Mouse (Mus musculus) skeletal muscle tissue, postnatal 0 days (tissue): ENCODE measurements around the gene Apol7a. TPM values are rescaled to one million over a fixed set of nuclear protein-coding genes. Genes with fewer than 3 reads are reported as not detected.

Experiments used
- polyA plus RNA-seq: library from polyadenylated mRNA; unstranded; fragments of >200 nt; fragmentation: Nextera tagmentation; extraction: Ambion mirVana; gene quantifications from 2 replicates; pipeline ENCODE4 v1.2.1, GENCODE M21; 2015

Gene Apol7a
- polyA plus RNA-seq: not detected in 2 replicates

DNA sequence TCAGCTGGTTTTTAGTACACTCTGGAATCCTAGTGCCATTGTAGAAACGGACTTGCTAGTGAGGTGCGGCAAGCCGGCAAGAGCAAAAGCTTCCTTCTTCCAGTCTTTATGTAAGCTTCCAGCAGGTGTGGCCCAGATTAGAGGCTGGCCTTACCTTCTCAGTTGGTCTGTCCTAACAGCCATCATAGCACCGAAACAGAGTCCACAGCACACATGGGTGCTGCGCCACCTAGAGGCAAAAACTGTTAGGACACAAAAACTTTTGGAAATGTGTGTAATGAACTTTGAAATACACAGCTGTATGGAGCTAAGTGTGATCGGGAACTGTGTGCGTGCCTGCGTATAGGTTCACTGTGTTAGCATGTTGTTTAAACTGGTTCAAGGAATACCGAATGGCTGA is at the start of gene Apol7a:
TSS of gene Apol7a (minus strand) at position 84 of the 400 bp plus-strand sequence.

DNA sequence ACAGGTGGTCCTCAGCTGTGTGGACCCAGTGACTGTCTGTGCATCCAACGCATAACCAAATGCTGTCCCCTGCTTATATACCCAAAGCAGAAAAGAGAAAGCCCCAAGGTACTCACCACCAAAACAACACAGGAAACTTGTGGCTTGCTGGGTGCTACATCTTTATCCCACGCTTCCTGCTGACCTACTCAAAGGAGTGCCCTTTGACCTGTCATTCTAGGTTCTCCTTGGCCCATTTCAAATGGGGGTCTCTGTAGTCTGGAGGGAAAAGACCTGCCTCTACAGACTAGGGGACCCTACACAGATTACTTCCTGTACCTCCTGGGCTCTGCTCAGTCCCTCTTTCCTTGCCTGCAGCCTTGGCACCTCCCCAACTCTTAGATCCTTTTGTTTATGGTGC is 48.5 kb upstream of the Apol7a start, which contains the start of gene Apol7b:
TSS of gene Apol7b (minus strand) at position 101 of the 400 bp plus-strand sequence.

DNA sequence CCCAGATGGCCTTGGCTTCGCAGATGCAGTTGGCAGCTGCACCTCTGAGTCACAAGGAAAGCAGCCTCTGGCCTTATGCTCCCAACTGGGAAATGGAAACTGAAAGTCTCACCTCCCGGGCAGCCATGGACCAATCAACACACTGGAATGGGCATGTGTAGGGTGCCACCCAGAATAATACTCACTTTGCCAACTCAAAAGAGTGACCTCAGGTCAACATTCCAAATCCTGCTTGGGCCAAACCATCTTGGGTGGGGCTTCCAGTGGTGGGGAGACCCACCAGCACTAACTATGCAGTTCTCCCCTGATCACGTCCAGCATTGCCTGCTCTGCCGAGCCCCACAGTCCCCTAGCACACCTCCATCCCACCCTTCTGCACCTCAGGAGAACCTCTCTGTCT is 12.1 kb upstream of the Apol7a start, which contains the start of gene Apol9a:
TSS of gene Apol9a (minus strand) at position 101 of the 400 bp plus-strand sequence.

Other genes with a start within 250 kb of the Apol7a start
- gene Rbfox2, start 92.1 kb downstream of the Apol7a start, polyA plus RNA-seq: 70.8 and 82.2 TPM in 2 replicates
- 0.22 TPM in 1 of 2 replicates, not detected in the other for gene Apol9a, start 12.0 kb upstream of the Apol7a start, polyA plus RNA-seq
- gene Apol7b, start 48.4 kb upstream of the Apol7a start, polyA plus RNA-seq: not detected in 2 replicates
- not detected in 2 replicates for gene Apol10a, start 77.9 kb upstream of the Apol7a start, polyA plus RNA-seq
- not detected in 2 replicates for gene Apol11a, start 109.2 kb upstream of the Apol7a start, polyA plus RNA-seq
- 0.06 and 0.15 TPM in 2 replicates for gene Apol7c, start 134.2 kb upstream of the Apol7a start, polyA plus RNA-seq
- not detected in 2 replicates for gene 1700025B11Rik, start 162.8 kb upstream of the Apol7a start, polyA plus RNA-seq
- 0.12 and 0.15 TPM in 2 replicates for gene Apol10b, start 197.0 kb upstream of the Apol7a start, polyA plus RNA-seq
- gene Gm36245, start 200.1 kb upstream of the Apol7a start, polyA plus RNA-seq: not detected in 2 replicates
- not detected in 2 replicates for gene Apol11b, start 244.2 kb upstream of the Apol7a start, polyA plus RNA-seq